Mouse (Mus musculus) natural killer cell, adult 2 months (primary cell): ENCODE measurements around the gene Rhou.
"Not testable (repeated sequence)": the region's sequence is repeated elsewhere in the genome, so short reads cannot be mapped to it uniquely, and the experiment has no call there.

Experiments used
- DNase-seq, 2 experiments: peaks; one replicate each; pipeline ENCODE4 v3.0.0; 2022; ENCODE audit warnings: low spot score in 2 of 2

Gene Rhou

GRCm38 (mm10) chr8:123653308-123653993 lies at the start of gene Rhou:
Gene Rhou, plus strand, starts transcription at chr8:123653929.
- peak; percentile 9 to 29 for DNase-seq

GRCm38 (mm10) chr8:123612652-123613051 lies 41.1 kb upstream of the Rhou start:
- not testable (repeated sequence) for DNase-seq

- DNase-seq, result not testable (repeated sequence)
Observed at GRCm38 (mm10) chr8:123623523-123623922, 30.2 kb upstream of the Rhou start.

GRCm38 (mm10) chr8:123624274-123624673 lies 29.5 kb upstream of the Rhou start:
- no peak for DNase-seq

- no peak for DNase-seq
Observed at GRCm38 (mm10) chr8:123624702-123625101, 29.0 kb upstream of the Rhou start.

- no peak for DNase-seq
Observed at GRCm38 (mm10) chr8:123625717-123626116, 28.0 kb upstream of the Rhou start.

- DNase-seq, result no peak
Observed at GRCm38 (mm10) chr8:123627410-123628147, 26.1 kb upstream of the Rhou start.

GRCm38 (mm10) chr8:123628253-123628967 lies 25.3 kb upstream of the Rhou start:
- DNase-seq, result peak in 1 of 2 experiments; percentile 39

- DNase-seq, result peak; percentile 29 to 44
Observed at GRCm38 (mm10) chr8:123628968-123629755, 24.6 kb upstream of the Rhou start.

- DNase-seq, result no peak
Observed at GRCm38 (mm10) chr8:123630058-123630457, 23.7 kb upstream of the Rhou start.

GRCm38 (mm10) chr8:123630841-123631251 lies 22.9 kb upstream of the Rhou start:
- DNase-seq, result no peak

GRCm38 (mm10) chr8:123631746-123632145 lies 22.0 kb upstream of the Rhou start:
- DNase-seq, result not testable (repeated sequence)

GRCm38 (mm10) chr8:123632257-123632656 lies 21.5 kb upstream of the Rhou start:
- no peak for DNase-seq

- DNase-seq, result no peak
Observed at GRCm38 (mm10) chr8:123633801-123634200, 19.9 kb upstream of the Rhou start.

GRCm38 (mm10) chr8:123634395-123635131 lies 19.2 kb upstream of the Rhou start:
- DNase-seq, result no peak

GRCm38 (mm10) chr8:123635671-123636070 lies 18.1 kb upstream of the Rhou start:
- DNase-seq, result no peak

- DNase-seq, result peak in 1 of 2 experiments; percentile 13
Observed at GRCm38 (mm10) chr8:123643330-123644051, 10.2 kb upstream of the Rhou start.

- no peak for DNase-seq
Observed at GRCm38 (mm10) chr8:123645229-123645628, 8.5 kb upstream of the Rhou start.

- no peak for DNase-seq
Observed at GRCm38 (mm10) chr8:123648245-123649170, 5.2 kb upstream of the Rhou start.
